8 mouse cellular contexts compared by ENCODE assay signal in genomic region chr3:95218466-95219137, GRCm38 (mm10). TPM values are rescaled to one million over a fixed set of nuclear protein-coding genes. Genes with fewer than 3 reads are reported as not detected.
DNase-seq lines count a peak whose midpoint lies in the region; ATAC-seq lines count a peak whose summit lies in the region.

No protein-coding gene starts in this region.

- peak overlapping the region; percentile 75 for H3K4me3 ChIP-seq in forebrain, embryonic 12.5 days (replicated peaks)
- H3K4me3 ChIP-seq in limb, embryonic 11.5 days (ENCODE audit: low read depth, low read length) = peak overlapping the region; percentile 54
- H3K4me3 ChIP-seq in neural tube, embryonic 15.5 days (replicated peaks) = peak overlapping the region; percentile 61

- DNase-seq in embryo, embryonic 11 days = peak; percentile 21
- DNase-seq in embryo, embryonic 9.5 days (ENCODE audit: extremely low spot score) = no peak
- DNase-seq in CD4-positive helper T cell, adult 2 months (ENCODE audit: low read depth, low spot score) = peak; percentile 33
- no peak for DNase-seq in limb, embryonic 11.5 days (ENCODE audit: low spot score)
- DNase-seq in left cerebral cortex, postnatal 36 days (ENCODE audit: low spot score in 2 of 2) = no peak
- DNase-seq in layer of hippocampus, adult 11-12 months (ENCODE audit: low spot score) = no peak

- H3K9ac ChIP-seq in forebrain, embryonic 12.5 days = peak overlapping the region; percentile 85; the same call in 1 of the 2 replicates
- no peak overlapping the region for H3K9ac ChIP-seq in limb, embryonic 11.5 days (ENCODE audit: low read length)
- no peak overlapping the region for H3K9ac ChIP-seq in neural tube, embryonic 15.5 days (replicated peaks)

- H3K27ac ChIP-seq in forebrain, embryonic 12.5 days = peak overlapping the region; percentile 98
- H3K27ac ChIP-seq in limb, embryonic 11.5 days (replicated peaks; ENCODE audit: low read depth, low read length) = 0 out of 2 replicates have a peak overlapping the region, but pooled peaks have one; percentile 97
- H3K27ac ChIP-seq in neural tube, embryonic 15.5 days (replicated peaks) = peak overlapping the region; percentile 93; the same call in 1 of the 2 replicates

- peaks cover 70% of the 10 kb centered on the region for H3K36me3 ChIP-seq in forebrain, embryonic 12.5 days (replicated peaks)
- H3K36me3 ChIP-seq in limb, embryonic 11.5 days (ENCODE audit: control insufficient read depth, insufficient read depth, low read length) = peaks cover 6% of the 10 kb centered on the region
- H3K36me3 ChIP-seq in neural tube, embryonic 15.5 days = peaks cover 49% of the 10 kb centered on the region

- peaks cover 16% of the 10 kb centered on the region for H3K4me1 ChIP-seq in forebrain, embryonic 12.5 days
- 0 out of 2 replicates have a peak, but pooled peaks cover 5% of the 10 kb centered on the region for H3K4me1 ChIP-seq in limb, embryonic 11.5 days (ENCODE audit: control insufficient read depth, insufficient read depth, low read length)
- peaks cover 31% of the 10 kb centered on the region for H3K4me1 ChIP-seq in neural tube, embryonic 15.5 days

- no peak for ATAC-seq in forebrain, embryonic 12.5 days (ENCODE audit: low FRiP score)
- no peak for ATAC-seq in limb, embryonic 11.5 days (ENCODE audit: insufficient number of reproducible peaks, low FRiP score, low TSS enrichment, low read depth)
- no peak for ATAC-seq in neural tube, embryonic 15.5 days (ENCODE audit: low FRiP score)

- no peaks in the 10 kb centered on the region for H3K27me3 ChIP-seq in forebrain, embryonic 12.5 days
- no peaks in the 10 kb centered on the region for H3K27me3 ChIP-seq in limb, embryonic 11.5 days (ENCODE audit: control insufficient read depth, insufficient read depth, low read length)
- no peaks in the 10 kb centered on the region for H3K27me3 ChIP-seq in neural tube, embryonic 15.5 days (replicated peaks)

- intact Hi-C loops in left cerebral cortex, postnatal 36 days (cut with DNase I) = no loop called here

- peak overlapping the region; percentile 62 for H3K4me2 ChIP-seq in forebrain, embryonic 12.5 days
- peak overlapping the region; percentile 53; the same call in 1 of the 2 replicates for H3K4me2 ChIP-seq in limb, embryonic 11.5 days (ENCODE audit: low read depth, severe bottlenecking)
- H3K4me2 ChIP-seq in neural tube, embryonic 15.5 days = peak overlapping the region; percentile 61

- no peaks in the 10 kb centered on the region for H3K9me3 ChIP-seq in forebrain, embryonic 12.5 days
- no peaks in the 10 kb centered on the region for H3K9me3 ChIP-seq in limb, embryonic 11.5 days (ENCODE audit: control insufficient read depth, low read length)
- no peaks in the 10 kb centered on the region for H3K9me3 ChIP-seq in neural tube, embryonic 15.5 days (replicated peaks)

- 76% methylated on average over 6 of the region's 6 CpGs for WGBS in forebrain, embryonic 12.5 days
- 81% methylated on average over 6 of the region's 6 CpGs for WGBS in limb, embryonic 11.5 days
- WGBS in neural tube, embryonic 15.5 days = 79% methylated on average over 6 of the region's 6 CpGs

RNA-seq across cellular contexts. Expression of gene Gabpb2, which starts 0.9 kb away (rescaled TPM):
- 12.2 and 12.5 TPM in 2 replicates for polyA plus RNA-seq in forebrain, embryonic 12.5 days (2016; fragmentation: Nextera tagmentation; extraction: Ambion mirVana)
- 8.7 and 8.9 TPM in 2 replicates for polyA plus RNA-seq in limb, embryonic 11.5 days (2014; fragmentation: Nextera tagmentation; extraction: Ambion mirVana)
- polyA plus RNA-seq in neural tube, embryonic 15.5 days (2015; fragmentation: Nextera tagmentation; extraction: Ambion mirVana) = 2.8 and 3.9 TPM in 2 replicates
- 10 to 100 TPM in 1 of 2 experiments, 1 to 10 TPM in 1; 6.3 to 13.4 TPM for total RNA-seq in left cerebral cortex, postnatal 36 days (2021)

RNA-seq across cellular contexts. Expression of gene Cdc42se1, which starts 9.9 kb away (rescaled TPM):
- polyA plus RNA-seq in forebrain, embryonic 12.5 days (2016; fragmentation: Nextera tagmentation; extraction: Ambion mirVana) = 105 and 110 TPM in 2 replicates
- 80.1 and 89.6 TPM in 2 replicates for polyA plus RNA-seq in limb, embryonic 11.5 days (2014; fragmentation: Nextera tagmentation; extraction: Ambion mirVana)
- polyA plus RNA-seq in neural tube, embryonic 15.5 days (2015; fragmentation: Nextera tagmentation; extraction: Ambion mirVana) = 46.2 and 55.5 TPM in 2 replicates
- 10 to 100 TPM; 64.4 to 68.0 TPM for total RNA-seq in left cerebral cortex, postnatal 36 days (2021)

RNA-seq across cellular contexts. Expression of gene Mllt11, which starts 13.4 kb away (rescaled TPM):
- 96.2 and 98.8 TPM in 2 replicates for polyA plus RNA-seq in forebrain, embryonic 12.5 days (2016; fragmentation: Nextera tagmentation; extraction: Ambion mirVana)
- polyA plus RNA-seq in limb, embryonic 11.5 days (2014; fragmentation: Nextera tagmentation; extraction: Ambion mirVana) = 14.8 and 18.2 TPM in 2 replicates
- polyA plus RNA-seq in neural tube, embryonic 15.5 days (2015; fragmentation: Nextera tagmentation; extraction: Ambion mirVana) = 250 and 346 TPM in 2 replicates
- total RNA-seq in left cerebral cortex, postnatal 36 days (2021) = 100 to 1,000 TPM; 292 to 336 TPM

RNA-seq across cellular contexts. Expression of gene Gm128, which starts 22.8 kb away (rescaled TPM):
- 0.12 and 0.31 TPM in 2 replicates for polyA plus RNA-seq in forebrain, embryonic 12.5 days (2016; fragmentation: Nextera tagmentation; extraction: Ambion mirVana)
- polyA plus RNA-seq in limb, embryonic 11.5 days (2014; fragmentation: Nextera tagmentation; extraction: Ambion mirVana) = 0.53 and 0.82 TPM in 2 replicates
- polyA plus RNA-seq in neural tube, embryonic 15.5 days (2015; fragmentation: Nextera tagmentation; extraction: Ambion mirVana) = 0.13 and 0.18 TPM in 2 replicates
- under 1 TPM; 0.20 to 0.27 TPM for total RNA-seq in left cerebral cortex, postnatal 36 days (2021)

RNA-seq across cellular contexts. Expression of gene Bnipl, which starts 32.4 kb away (rescaled TPM):
- 0.42 and 0.63 TPM in 2 replicates for polyA plus RNA-seq in forebrain, embryonic 12.5 days (2016; fragmentation: Nextera tagmentation; extraction: Ambion mirVana)
- polyA plus RNA-seq in limb, embryonic 11.5 days (2014; fragmentation: Nextera tagmentation; extraction: Ambion mirVana) = 1.1 and 1.6 TPM in 2 replicates
- 0.29 TPM in 1 of 2 replicates, not detected in the other for polyA plus RNA-seq in neural tube, embryonic 15.5 days (2015; fragmentation: Nextera tagmentation; extraction: Ambion mirVana)
- under 1 TPM; 0.39 to 0.86 TPM for total RNA-seq in left cerebral cortex, postnatal 36 days (2021)

Comparison
In these comparisons a context has a peak if more than half of its experiments do, and no peak if none do; other contexts are left out.
1. DNase-seq: peak in embryo, embryonic 11 days (single experiment) and CD4-positive helper T cell, adult 2 months (single experiment); none in embryo, embryonic 9.5 days (single experiment), limb, embryonic 11.5 days (single experiment), left cerebral cortex, postnatal 36 days (0 of 2) and layer of hippocampus, adult 11-12 months (single experiment).
2. Peak in every context shown above with its lines, with median percentiles within 50 percentile points of each other: H3K27ac ChIP-seq, H3K4me2 ChIP-seq and H3K4me3 ChIP-seq.